Mouse (Mus musculus) myocyte (in vitro differentiated cells): Measurements from ENCODE around the gene Rapsn. TPM values are rescaled to one million over a fixed set of nuclear protein-coding genes. Genes with fewer than 3 reads are reported as not detected.

Source experiments
- H3K27me3 ChIP-seq: one replicate; pipeline ENCODE4 v1.6.1; 2011; ENCODE audit not compliant: control insufficient read depth, insufficient read depth, insufficient read length
- H3K36me3 ChIP-seq: one replicate; pipeline ENCODE4 v1.6.1; 2011; ENCODE audit not compliant: control insufficient read depth, insufficient read depth
- H3K4me2 ChIP-seq: one replicate; pipeline ENCODE4 v1.6.1; 2011; ENCODE audit warnings: low read depth, control low read depth
- H3K4me3 ChIP-seq: one replicate; pipeline ENCODE4 v1.5.1; 2011; ENCODE audit warnings: mild to moderate bottlenecking, control low read depth, moderate library complexity
- H3K79me2 ChIP-seq: one replicate; pipeline ENCODE4 v1.6.1; 2011; ENCODE audit not compliant: control insufficient read depth, insufficient read depth
- H3ac ChIP-seq: one replicate; pipeline ENCODE4 v1.6.1; 2011; ENCODE audit not compliant: control insufficient read depth, insufficient read length
- CEBPB ChIP-seq: IDR thresholded peaks from 2 replicates; pipeline ENCODE4 v1.6.1; 2011; ENCODE audit warnings: mild to moderate bottlenecking, moderate library complexity; ENCODE audit not compliant: poor library complexity, insufficient read depth, severe bottlenecking
- E2F4 ChIP-seq: IDR thresholded peaks from one replicate; pipeline ENCODE4 v1.6.1; 2011; ENCODE audit warnings: mild to moderate bottlenecking, control low read depth, moderate library complexity; ENCODE audit not compliant: insufficient read depth
- MAX ChIP-seq: IDR thresholded peaks from one replicate; pipeline ENCODE4 v1.6.1; 2011; ENCODE audit warnings: low read depth, mild to moderate bottlenecking, control low read depth
- MYOD1 ChIP-seq, 3 experiments: IDR thresholded peaks; one replicate each; pipeline ENCODE4 v1.6.1; 2011; ENCODE audit warnings: control low read depth in 2 of 3, low read depth in 2 of 3, mild to moderate bottlenecking in 2 of 3, moderate library complexity in 1 of 3; ENCODE audit not compliant: insufficient read length in 2 of 3, control insufficient read depth in 1 of 3
- MYOG ChIP-seq, 3 experiments: IDR thresholded peaks; one replicate each; pipeline ENCODE4 v1.6.1; 2011; ENCODE audit warnings: control low read depth in 2 of 3, low read depth in 2 of 3, mild to moderate bottlenecking in 2 of 3; ENCODE audit not compliant: insufficient read length in 2 of 3, control insufficient read depth in 1 of 3, insufficient read depth in 1 of 3
- POLR2A ChIP-seq: IDR thresholded peaks from one replicate; pipeline ENCODE4 v1.6.1; 2011; ENCODE audit warnings: low read depth, mild to moderate bottlenecking, control low read depth, moderate library complexity; ENCODE audit not compliant: insufficient read length
- POLR2AphosphoS2 ChIP-seq: IDR thresholded peaks from one replicate; pipeline ENCODE4 v1.6.1; 2011; ENCODE audit warnings: low read depth, control low read depth; ENCODE audit not compliant: insufficient read length
- REST ChIP-seq: IDR thresholded peaks from one replicate; pipeline ENCODE4 v1.6.1; 2011; ENCODE audit warnings: mild to moderate bottlenecking, control low read depth, moderate library complexity; ENCODE audit not compliant: insufficient read depth, insufficient read length
- SRF ChIP-seq: IDR thresholded peaks from one replicate; pipeline ENCODE4 v1.6.1; 2011; ENCODE audit warnings: low read depth; ENCODE audit not compliant: control insufficient read depth, insufficient read length
- TCF12 ChIP-seq: IDR thresholded peaks from one replicate; pipeline ENCODE4 v1.6.1; 2011; ENCODE audit warnings: mild to moderate bottlenecking, control low read depth; ENCODE audit not compliant: poor library complexity, insufficient read depth, severe bottlenecking
- TCF3 ChIP-seq: IDR thresholded peaks from one replicate; pipeline ENCODE4 v1.6.1; 2011; ENCODE audit warnings: low read depth, control low read depth; ENCODE audit not compliant: insufficient read length
- USF1 ChIP-seq: IDR thresholded peaks from one replicate; pipeline ENCODE4 v1.6.1; 2011; ENCODE audit warnings: low read depth, mild to moderate bottlenecking, control low read depth, moderate library complexity
- polyA plus RNA-seq: library from polyadenylated mRNA; unstranded; fragments of >200 nt; fragmentation: generic; extraction: Trizol; gene quantifications from one replicate; pipeline ENCODE4 v1.2.1, GENCODE M21; 2012; ENCODE audit warnings: missing spikeins

Rapsn gene
- polyA plus RNA-seq, 1 experiment: 199 TPM

- TF ChIP-seq TCF12: no peak
- TF ChIP-seq USF1: no peak
- TF ChIP-seq TCF3: no peak
- peak in 2 of 3 experiments; percentile 23 to 49 for TF ChIP-seq MYOG (IDR thresholded peaks at IDR 0.05; ENCODE audit: control insufficient read depth in 1 of 3, insufficient read depth in 1 of 3, insufficient read length in 2 of 3, low read depth in 2 of 3)
- TF ChIP-seq E2F4: no peak
- TF ChIP-seq SRF: peak; percentile 45
- peak; percentile 85 for TF ChIP-seq POLR2AphosphoS2
- peak in 2 of 3 experiments; percentile 44 to 51 for TF ChIP-seq MYOD1 (IDR thresholded peaks at IDR 0.05; ENCODE audit: control insufficient read depth in 1 of 3, insufficient read length in 2 of 3, low read depth in 2 of 3)
- peak; percentile 83 for TF ChIP-seq POLR2A
- Histone ChIP-seq H3K4me2 (peak within 1 kb of the TSS; percentile 80), H3ac (peak within 1 kb of the TSS; percentile 70), H3K79me2 (no peaks in the 10 kb centered on the region), H3K36me3 (peaks cover 4% of the 10 kb centered on the region), H3K27me3 (no peaks in the 10 kb centered on the region), H3K4me3 (peak within 1 kb of the TSS; percentile 35)
Observed at GRCm38 (mm10) chr2:91070076-91070800, 34.8 kb downstream of the Rapsn start, which contains the start of gene Slc39a13. Gene Slc39a13, minus strand, starts transcription at chr2:91070417.

GRCm38 (mm10) chr2:91071059-91071458 lies 35.6 kb downstream of the Rapsn start:
- Histone ChIP-seq H3K79me2 (no peaks in the 10 kb centered on the region), H3K4me2 (peak overlapping the region; percentile 75), H3K4me3 (peak overlapping the region; percentile 35), H3K27me3 (no peaks in the 10 kb centered on the region), H3ac (peak overlapping the region; percentile 70), H3K36me3 (peaks cover 4% of the 10 kb centered on the region)
- TF ChIP-seq MAX (no peak), POLR2AphosphoS2 (peak; percentile 59), USF1 (no peak), MYOG (IDR thresholded peaks at IDR 0.05; ENCODE audit: control insufficient read depth in 1 of 3, insufficient read depth in 1 of 3, insufficient read length in 2 of 3, low read depth in 2 of 3) (no peak)

DNA sequence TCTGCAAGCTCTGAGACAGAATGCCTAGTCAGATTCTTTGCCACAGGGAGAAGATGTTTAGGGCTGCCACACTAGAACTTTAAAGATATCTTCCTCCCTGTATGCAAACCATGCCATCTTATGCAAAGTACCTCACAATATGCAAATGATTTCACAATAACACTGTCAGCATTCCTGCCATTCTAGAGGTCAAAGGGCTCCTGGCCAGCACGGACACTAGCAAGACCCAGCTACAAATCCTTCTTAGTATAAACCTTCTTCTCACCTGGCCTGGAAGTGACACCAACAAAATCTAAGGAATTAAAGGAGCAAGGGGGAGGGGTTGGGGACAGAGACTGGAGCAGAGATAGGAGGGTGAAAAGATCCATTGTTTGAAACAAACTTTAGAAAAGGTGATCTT lies 36.7 kb downstream of the Rapsn start:
- no peaks in the 10 kb centered on the region for H3K27me3 ChIP-seq
- no peak for TF ChIP-seq CEBPB
- no peak for TF ChIP-seq TCF3
- no peak for TF ChIP-seq USF1
- no peak for TF ChIP-seq MAX
- no peak for TF ChIP-seq REST
- TF ChIP-seq SRF: no peak
- TF ChIP-seq POLR2AphosphoS2: no peak
- TF ChIP-seq MYOD1 (IDR thresholded peaks at IDR 0.05; ENCODE audit: control insufficient read depth in 1 of 3, insufficient read length in 2 of 3, low read depth in 2 of 3): no peak
- no peak for TF ChIP-seq TCF12
- TF ChIP-seq E2F4: no peak
- no peak for TF ChIP-seq POLR2A
- TF ChIP-seq MYOG (IDR thresholded peaks at IDR 0.05; ENCODE audit: control insufficient read depth in 1 of 3, insufficient read depth in 1 of 3, insufficient read length in 2 of 3, low read depth in 2 of 3): no peak
- H3K4me3 ChIP-seq: no peak overlapping the region
- no peak overlapping the region for H3K4me2 ChIP-seq
- H3K36me3 ChIP-seq: no peaks in the 10 kb centered on the region
- H3K79me2 ChIP-seq: no peaks in the 10 kb centered on the region
- H3ac ChIP-seq: no peak overlapping the region

- no peaks in the 10 kb centered on the region for H3K27me3 ChIP-seq
- no peak overlapping the region for H3ac ChIP-seq
- H3K36me3 ChIP-seq: no peaks in the 10 kb centered on the region
- no peak for TF ChIP-seq TCF3
- no peak for TF ChIP-seq MAX
- no peak for TF ChIP-seq POLR2A
- no peak for TF ChIP-seq REST
- TF ChIP-seq TCF12: no peak
- no peak for TF ChIP-seq E2F4
- TF ChIP-seq USF1: no peak
- TF ChIP-seq CEBPB: no peak
- TF ChIP-seq SRF: no peak
- no peak for TF ChIP-seq MYOG (IDR thresholded peaks at IDR 0.05; ENCODE audit: control insufficient read depth in 1 of 3, insufficient read depth in 1 of 3, insufficient read length in 2 of 3, low read depth in 2 of 3)
- no peak overlapping the region for H3K4me3 ChIP-seq
- no peaks in the 10 kb centered on the region for H3K79me2 ChIP-seq
- H3K4me2 ChIP-seq: no peak overlapping the region
Observed at GRCm38 (mm10) chr2:91077957-91078313, 42.5 kb downstream of the Rapsn start.

GRCm38 (mm10) chr2:91078314-91079025 lies 43.0 kb downstream of the Rapsn start:
- no peaks in the 10 kb centered on the region for H3K36me3 ChIP-seq
- no peak overlapping the region for H3ac ChIP-seq
- H3K4me2 ChIP-seq: peak overlapping the region; percentile 34
- TF ChIP-seq MYOD1 (IDR thresholded peaks at IDR 0.05; ENCODE audit: control insufficient read depth in 1 of 3, insufficient read length in 2 of 3, low read depth in 2 of 3) (no peak), E2F4 (no peak), MYOG (IDR thresholded peaks at IDR 0.05; ENCODE audit: control insufficient read depth in 1 of 3, insufficient read depth in 1 of 3, insufficient read length in 2 of 3, low read depth in 2 of 3) (no peak), TCF12 (no peak), REST (no peak), SRF (no peak), TCF3 (no peak), CEBPB (no peak), POLR2AphosphoS2 (no peak)
- no peaks in the 10 kb centered on the region for H3K27me3 ChIP-seq
- H3K4me3 ChIP-seq: no peak overlapping the region
- no peaks in the 10 kb centered on the region for H3K79me2 ChIP-seq
